Mouse (Mus musculus): ENCODE measurements around the gene Stra6l. TPM values are rescaled to one million over a fixed set of nuclear protein-coding genes. Genes with fewer than 3 reads are reported as not detected.

Gene Stra6l
- polyA plus RNA-seq, 1 experiment from 2014 or later, result 1.3 TPM

DNA sequence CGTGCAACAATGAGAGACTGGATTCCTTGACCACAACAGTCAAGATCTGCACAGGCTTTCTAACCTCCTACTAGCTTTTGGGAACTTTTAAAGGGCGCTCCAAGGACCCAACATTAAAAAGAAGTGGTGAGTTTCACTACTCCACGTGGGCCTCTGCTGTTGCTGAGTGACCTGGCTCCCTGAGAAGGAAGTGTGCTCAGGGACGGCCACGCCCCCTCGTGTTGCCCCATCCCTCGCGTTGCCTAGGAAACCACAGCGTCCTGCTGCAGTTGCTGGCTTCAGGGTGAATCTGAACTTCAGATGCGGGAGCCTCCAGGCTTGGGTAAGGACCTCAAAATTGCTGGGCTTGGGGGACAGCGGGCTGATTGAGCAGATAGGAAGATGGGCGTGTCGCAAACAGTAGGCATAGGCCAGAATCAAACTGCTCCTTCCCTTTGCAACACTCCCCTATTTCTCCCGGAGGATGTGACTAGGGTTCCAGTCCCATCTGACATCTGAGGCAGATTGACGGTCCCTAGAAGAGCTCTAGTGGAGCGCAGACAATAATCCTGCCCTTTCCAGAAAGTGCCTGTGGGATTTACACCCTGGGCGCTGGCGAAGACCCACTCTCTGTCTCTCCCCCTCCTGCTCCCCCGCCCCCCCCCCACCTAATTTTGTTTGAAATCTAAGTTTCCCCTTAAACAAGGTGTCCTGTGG, 41.8 kb downstream of the Stra6l start, which contains the start of gene Ccdc180:
Gene Ccdc180 (plus strand): TSS at position 238 of the 696 bp plus-strand sequence.
- Histone ChIP-seq H3K9me3 (replicated peaks; ENCODE audit: control insufficient read depth, low read length) (no peaks in the 10 kb centered on the region), H3K36me3 (ENCODE audit: control insufficient read depth, insufficient read depth, low read length) (no peaks in the 10 kb centered on the region), H3K27me3 (ENCODE audit: control insufficient read depth, insufficient read depth, low read length) (no peaks in the 10 kb centered on the region), H3K27ac (ENCODE audit: low read length) (no peak within 1 kb of the TSS), H3K9ac (ENCODE audit: low read length) (no peak within 1 kb of the TSS; the same call in 1 of the 2 replicates), H3K4me1 (ENCODE audit: control insufficient read depth, insufficient read depth, low read length) (peaks cover 6% of the 10 kb centered on the region), H3K4me2 (ENCODE audit: low read depth, low read length) (peak within 1 kb of the TSS; percentile 29; the same call in 1 of the 2 replicates), H3K4me3 (replicated peaks; ENCODE audit: low read length) (no peak within 1 kb of the TSS)
- ATAC-seq (ENCODE audit: insufficient read depth, low FRiP score), result 0 out of 2 replicates have a peak, but pooled peaks have one; percentile 68
- WGBS, result 15% methylated on average over 19 of the region's 19 CpGs

DNA sequence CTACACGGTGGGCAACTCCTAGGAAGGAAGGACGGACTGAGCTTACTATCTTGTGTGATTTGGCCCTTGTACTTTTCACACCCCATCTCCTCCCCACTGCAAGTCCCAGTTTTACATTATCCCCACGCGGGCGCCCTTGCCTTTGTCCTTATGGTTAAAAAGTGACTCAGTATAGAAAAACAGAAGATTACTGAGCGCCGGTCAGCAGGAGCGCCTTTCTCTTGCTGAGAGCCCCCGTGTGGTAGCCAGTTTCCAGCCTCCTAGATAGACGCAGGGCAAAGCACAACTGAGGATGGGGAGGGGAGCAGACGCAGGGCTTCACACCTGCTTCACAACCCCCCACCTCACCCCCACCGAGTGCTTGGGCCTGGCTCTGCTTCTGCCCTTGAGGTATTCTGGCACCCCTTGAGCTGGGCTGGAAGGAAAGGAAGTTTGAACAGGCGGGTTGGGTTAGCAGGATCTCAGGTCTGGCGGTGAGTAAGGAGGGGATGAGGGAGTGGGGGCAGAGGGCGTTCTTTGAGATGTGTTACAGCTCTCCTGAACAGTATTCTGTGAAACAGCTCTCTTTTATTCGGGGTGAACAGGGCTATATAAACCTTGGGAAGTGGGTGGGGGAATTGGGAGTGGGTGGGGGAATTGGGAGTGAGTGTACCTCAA, 48.1 kb downstream of the Stra6l start:
- no peak overlapping the region for H3K4me2 ChIP-seq (ENCODE audit: low read depth, low read length)
- peak; percentile 63 for ATAC-seq (ENCODE audit: insufficient read depth, low FRiP score)
- WGBS, result 9% methylated on average over 16 of the region's 16 CpGs
- H3K9me3 ChIP-seq (replicated peaks; ENCODE audit: control insufficient read depth, low read length), result no peaks in the 10 kb centered on the region
- no peaks in the 10 kb centered on the region for H3K4me1 ChIP-seq (ENCODE audit: control insufficient read depth, insufficient read depth, low read length)
- no peaks in the 10 kb centered on the region for H3K27me3 ChIP-seq (ENCODE audit: control insufficient read depth, insufficient read depth, low read length)
- H3K27ac ChIP-seq (ENCODE audit: low read length), result no peak overlapping the region
- no peak overlapping the region for H3K4me3 ChIP-seq (replicated peaks; ENCODE audit: low read length)
- no peaks in the 10 kb centered on the region for H3K36me3 ChIP-seq (ENCODE audit: control insufficient read depth, insufficient read depth, low read length)
- H3K9ac ChIP-seq (ENCODE audit: low read length), result no peak overlapping the region; the same call in 1 of the 2 replicates

DNA sequence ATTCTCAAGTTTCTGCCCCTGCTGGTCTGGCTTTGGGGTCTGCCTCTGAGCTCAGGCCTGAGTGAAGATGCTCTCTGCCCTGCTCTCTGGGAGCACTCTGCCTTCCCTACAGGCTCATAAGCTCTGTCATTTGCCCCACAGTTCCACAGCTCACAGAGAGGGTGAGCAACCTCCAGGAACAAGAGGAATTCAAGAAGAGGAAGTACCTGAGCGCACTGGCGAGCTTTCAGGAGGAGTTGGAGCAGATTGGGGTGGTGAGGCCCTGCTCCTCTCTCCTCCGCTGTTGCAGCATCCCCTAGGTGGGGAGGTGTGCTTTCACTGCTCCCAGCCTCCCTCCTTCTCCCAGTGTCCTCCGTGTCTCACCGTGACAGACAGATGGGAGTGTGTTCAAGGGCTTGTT, 49.9 kb downstream of the Stra6l start:
- H3K4me1 ChIP-seq (ENCODE audit: control insufficient read depth, insufficient read depth, low read length), result no peaks in the 10 kb centered on the region
- no peak overlapping the region for H3K9ac ChIP-seq (ENCODE audit: low read length)
- H3K36me3 ChIP-seq (ENCODE audit: control insufficient read depth, insufficient read depth, low read length), result no peaks in the 10 kb centered on the region
- H3K4me2 ChIP-seq (ENCODE audit: low read depth, low read length), result no peak overlapping the region
- no peaks in the 10 kb centered on the region for H3K9me3 ChIP-seq (replicated peaks; ENCODE audit: control insufficient read depth, low read length)
- ATAC-seq (ENCODE audit: insufficient read depth, low FRiP score), result no peak
- no peak overlapping the region for H3K27ac ChIP-seq (ENCODE audit: low read length)
- 45% methylated on average over 5 of the region's 5 CpGs for WGBS
- no peaks in the 10 kb centered on the region for H3K27me3 ChIP-seq (ENCODE audit: control insufficient read depth, insufficient read depth, low read length)
- H3K4me3 ChIP-seq (replicated peaks; ENCODE audit: low read length), result no peak overlapping the region

DNA sequence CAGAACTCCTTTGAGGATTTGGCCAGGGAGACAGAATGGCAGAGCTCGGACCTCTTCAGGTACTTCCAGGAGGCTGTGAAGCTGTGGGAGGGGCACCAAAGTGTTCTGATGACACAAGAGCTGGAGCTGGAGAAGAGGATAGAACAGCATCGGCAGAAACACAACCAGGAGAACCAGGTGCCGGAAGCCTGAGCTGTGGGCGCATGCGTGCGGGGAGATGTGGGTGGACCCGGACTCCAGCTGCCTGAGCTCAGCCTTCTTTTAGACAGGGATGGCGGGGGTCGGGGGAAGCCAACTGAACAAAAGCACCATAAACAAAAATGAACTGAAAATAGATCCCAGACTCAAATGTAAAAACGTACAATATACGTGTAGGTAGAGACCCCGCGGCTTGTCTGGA, 60.8 kb downstream of the Stra6l start:
- no peak overlapping the region for H3K4me3 ChIP-seq (replicated peaks; ENCODE audit: low read length)
- no peak for ATAC-seq (ENCODE audit: insufficient read depth, low FRiP score)
- H3K9me3 ChIP-seq (replicated peaks; ENCODE audit: control insufficient read depth, low read length), result no peaks in the 10 kb centered on the region
- H3K4me1 ChIP-seq (ENCODE audit: control insufficient read depth, insufficient read depth, low read length), result no peaks in the 10 kb centered on the region
- WGBS, result 70% methylated on average over 13 of the region's 13 CpGs
- no peaks in the 10 kb centered on the region for H3K27me3 ChIP-seq (ENCODE audit: control insufficient read depth, insufficient read depth, low read length)
- H3K4me2 ChIP-seq (ENCODE audit: low read depth, low read length), result no peak overlapping the region
- H3K9ac ChIP-seq (ENCODE audit: low read length), result no peak overlapping the region
- no peak overlapping the region for H3K27ac ChIP-seq (ENCODE audit: low read length)
- no peaks in the 10 kb centered on the region for H3K36me3 ChIP-seq (ENCODE audit: control insufficient read depth, insufficient read depth, low read length)

DNA sequence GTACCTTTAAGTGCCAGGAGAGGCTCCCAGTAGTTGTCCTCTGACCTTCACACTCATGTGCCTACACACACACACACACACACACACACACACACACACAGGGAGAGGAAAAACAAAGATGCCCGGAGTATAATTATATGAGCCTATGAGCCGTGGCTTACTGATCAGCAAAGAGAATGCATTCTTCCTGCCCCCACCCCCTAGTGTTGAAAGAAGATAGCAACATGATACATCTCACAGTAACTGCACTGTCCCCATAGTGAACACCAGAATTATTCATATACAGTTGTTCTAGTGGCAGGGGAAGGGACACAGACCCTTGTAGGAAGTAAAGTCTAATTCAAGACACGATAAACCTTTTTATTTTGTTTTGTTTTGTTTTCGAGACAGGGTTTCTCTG, 61.5 kb downstream of the Stra6l start:
- Histone ChIP-seq H3K9ac (ENCODE audit: low read length) (no peak overlapping the region), H3K27ac (ENCODE audit: low read length) (no peak overlapping the region), H3K9me3 (replicated peaks; ENCODE audit: control insufficient read depth, low read length) (no peaks in the 10 kb centered on the region), H3K27me3 (ENCODE audit: control insufficient read depth, insufficient read depth, low read length) (no peaks in the 10 kb centered on the region), H3K4me3 (replicated peaks; ENCODE audit: low read length) (no peak overlapping the region), H3K36me3 (ENCODE audit: control insufficient read depth, insufficient read depth, low read length) (no peaks in the 10 kb centered on the region), H3K4me2 (ENCODE audit: low read depth, low read length) (no peak overlapping the region), H3K4me1 (ENCODE audit: control insufficient read depth, insufficient read depth, low read length) (no peaks in the 10 kb centered on the region)
- no peak for ATAC-seq (ENCODE audit: insufficient read depth, low FRiP score)
- 70% methylated on average over 4 of the region's 4 CpGs for WGBS

DNA sequence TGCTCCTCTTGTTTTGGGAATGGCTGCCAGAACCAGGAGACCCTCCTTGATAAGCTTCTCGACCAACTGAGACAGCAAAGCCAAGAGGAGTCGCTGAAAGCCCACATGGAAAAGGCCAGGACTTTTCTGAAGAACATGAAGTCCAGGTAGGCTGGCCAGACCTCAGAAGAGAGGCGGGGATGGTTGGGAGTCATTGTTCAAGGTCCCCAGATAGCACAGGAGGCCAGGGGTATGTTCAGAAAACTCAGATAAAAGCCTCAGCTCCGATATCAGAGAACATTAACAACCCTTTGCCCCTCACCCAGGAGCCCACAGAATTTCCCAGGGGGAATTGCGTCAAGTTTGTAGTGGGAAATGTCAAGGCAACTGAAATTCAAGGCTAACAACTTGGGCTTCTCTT, 62.8 kb downstream of the Stra6l start:
- Histone ChIP-seq H3K9ac (ENCODE audit: low read length) (no peak overlapping the region), H3K4me2 (ENCODE audit: low read depth, low read length) (no peak overlapping the region), H3K9me3 (replicated peaks; ENCODE audit: control insufficient read depth, low read length) (no peaks in the 10 kb centered on the region), H3K36me3 (ENCODE audit: control insufficient read depth, insufficient read depth, low read length) (no peaks in the 10 kb centered on the region), H3K4me3 (replicated peaks; ENCODE audit: low read length) (no peak overlapping the region), H3K27ac (ENCODE audit: low read length) (no peak overlapping the region), H3K4me1 (ENCODE audit: control insufficient read depth, insufficient read depth, low read length) (no peaks in the 10 kb centered on the region), H3K27me3 (ENCODE audit: control insufficient read depth, insufficient read depth, low read length) (no peaks in the 10 kb centered on the region)
- ATAC-seq (ENCODE audit: insufficient read depth, low FRiP score), result no peak
- 70% methylated on average over 5 of the region's 5 CpGs for WGBS

DNA sequence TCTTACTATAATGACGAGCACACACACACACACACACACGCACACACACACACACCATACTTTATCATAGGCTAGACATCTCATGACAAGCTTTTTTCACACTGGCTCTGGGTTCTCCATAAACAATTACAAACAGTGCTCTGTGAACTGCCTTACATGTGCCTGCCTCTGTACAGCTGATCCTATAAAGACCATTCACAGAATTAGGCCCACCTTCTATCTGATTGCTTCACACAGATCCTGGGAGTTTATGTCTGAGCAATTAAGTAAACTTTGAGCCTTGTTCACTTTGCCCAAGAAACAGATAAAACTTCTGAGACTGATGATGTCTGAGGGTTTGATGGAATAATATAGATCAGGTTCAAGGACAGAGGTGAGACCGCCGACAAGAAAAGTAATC, 63.4 kb downstream of the Stra6l start:
- Histone ChIP-seq H3K36me3 (ENCODE audit: control insufficient read depth, insufficient read depth, low read length) (no peaks in the 10 kb centered on the region), H3K4me2 (ENCODE audit: low read depth, low read length) (no peak overlapping the region), H3K4me1 (ENCODE audit: control insufficient read depth, insufficient read depth, low read length) (no peaks in the 10 kb centered on the region), H3K9ac (ENCODE audit: low read length) (no peak overlapping the region), H3K9me3 (replicated peaks; ENCODE audit: control insufficient read depth, low read length) (no peaks in the 10 kb centered on the region), H3K27me3 (ENCODE audit: control insufficient read depth, insufficient read depth, low read length) (no peaks in the 10 kb centered on the region), H3K4me3 (replicated peaks; ENCODE audit: low read length) (no peak overlapping the region), H3K27ac (ENCODE audit: low read length) (no peak overlapping the region)
- WGBS, result 74% methylated on average over 4 of the region's 4 CpGs
- no peak for ATAC-seq (ENCODE audit: insufficient read depth, low FRiP score)

DNA sequence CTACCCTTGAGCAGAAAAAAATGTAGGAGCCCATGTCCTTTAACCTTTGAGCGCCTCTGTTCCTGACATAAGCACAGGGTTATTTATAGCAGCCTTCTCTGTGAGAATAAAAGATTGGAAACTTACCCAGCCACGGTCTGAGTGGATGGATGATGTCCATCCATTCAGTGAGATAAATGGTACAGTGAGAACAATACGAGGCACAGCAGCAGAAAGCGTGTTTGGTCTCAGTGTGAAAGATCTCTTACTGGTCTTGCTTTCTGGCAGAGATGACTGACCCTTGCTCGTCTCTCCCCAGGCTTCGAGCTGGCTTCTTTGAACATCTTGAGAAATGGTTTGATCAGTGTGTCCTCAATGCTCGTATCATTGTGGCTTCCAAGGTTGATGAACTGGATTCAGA, 68.6 kb downstream of the Stra6l start:
- no peaks in the 10 kb centered on the region for H3K36me3 ChIP-seq (ENCODE audit: control insufficient read depth, insufficient read depth, low read length)
- H3K27me3 ChIP-seq (ENCODE audit: control insufficient read depth, insufficient read depth, low read length), result no peaks in the 10 kb centered on the region
- H3K27ac ChIP-seq (ENCODE audit: low read length), result no peak overlapping the region
- H3K4me2 ChIP-seq (ENCODE audit: low read depth, low read length), result no peak overlapping the region
- no peaks in the 10 kb centered on the region for H3K9me3 ChIP-seq (replicated peaks; ENCODE audit: control insufficient read depth, low read length)
- 72% methylated on average over 7 of the region's 7 CpGs for WGBS
- H3K4me1 ChIP-seq (ENCODE audit: control insufficient read depth, insufficient read depth, low read length), result no peaks in the 10 kb centered on the region
- no peak overlapping the region for H3K9ac ChIP-seq (ENCODE audit: low read length)
- no peak for ATAC-seq (ENCODE audit: insufficient read depth, low FRiP score)
- H3K4me3 ChIP-seq (replicated peaks; ENCODE audit: low read length), result no peak overlapping the region

DNA sequence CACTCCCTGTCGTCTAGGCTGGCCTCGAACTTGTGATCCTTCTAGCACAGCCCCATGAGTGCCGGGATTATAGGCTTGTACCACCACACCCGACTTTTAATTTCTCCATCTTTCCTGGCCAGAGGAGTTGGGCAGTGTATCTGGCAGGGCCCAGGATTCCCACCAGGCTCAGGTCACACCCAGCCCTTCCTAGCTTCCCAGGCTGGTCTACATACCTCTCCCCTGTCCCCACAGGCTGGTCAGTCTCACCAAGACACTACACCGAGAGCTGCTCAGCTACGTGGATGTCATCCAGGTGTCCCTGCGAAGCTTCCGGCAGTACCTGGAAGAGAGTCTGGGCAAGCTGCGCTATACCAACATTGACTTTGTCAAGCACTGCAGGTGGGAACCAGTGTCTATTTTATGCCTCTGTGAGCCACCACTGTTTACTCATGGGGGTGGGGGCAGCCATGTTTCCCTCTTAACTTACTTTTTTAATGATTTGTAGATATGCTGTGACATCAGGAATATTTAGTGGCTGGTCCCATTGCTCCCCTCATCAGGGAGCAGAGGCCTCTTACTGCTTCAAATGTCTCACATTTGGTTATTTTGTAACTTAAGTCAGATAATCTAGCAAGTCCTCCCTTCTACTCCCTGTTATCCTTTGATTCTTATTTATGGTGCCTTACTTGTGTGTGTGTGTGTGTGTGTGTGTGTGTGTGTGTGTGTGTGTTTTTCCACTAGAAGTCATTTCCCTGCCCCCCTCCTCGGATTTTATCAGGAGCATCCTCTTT, 73.4 kb downstream of the Stra6l start:
- 77% methylated on average over 10 of the region's 10 CpGs for WGBS
- Histone ChIP-seq H3K27ac (ENCODE audit: low read length) (no peak overlapping the region), H3K36me3 (ENCODE audit: control insufficient read depth, insufficient read depth, low read length) (no peaks in the 10 kb centered on the region), H3K4me3 (replicated peaks; ENCODE audit: low read length) (no peak overlapping the region), H3K9ac (ENCODE audit: low read length) (no peak overlapping the region), H3K27me3 (ENCODE audit: control insufficient read depth, insufficient read depth, low read length) (no peaks in the 10 kb centered on the region), H3K4me1 (ENCODE audit: control insufficient read depth, insufficient read depth, low read length) (no peaks in the 10 kb centered on the region), H3K9me3 (replicated peaks; ENCODE audit: control insufficient read depth, low read length) (no peaks in the 10 kb centered on the region), H3K4me2 (ENCODE audit: low read depth, low read length) (no peak overlapping the region)
- ATAC-seq (ENCODE audit: insufficient read depth, low FRiP score), result no peak
